Mouse (Mus musculus) effector memory CD4-positive, alpha-beta T cell, adult 7 months (primary cell): ENCODE measurements around the gene Plrg1. TPM values are rescaled to one million over a fixed set of nuclear protein-coding genes. Genes with fewer than 3 reads are reported as not detected.

Source experiments
- polyA plus RNA-seq: library from polyadenylated mRNA; unstranded; fragments of 100-300 nt; shearing (Covaris generic); gene quantifications from one replicate; pipeline ENCODE4 v1.2.1, GENCODE M21; 2017

The Plrg1 gene
- 73.5 TPM for polyA plus RNA-seq

GRCm38 (mm10) chr3:83055281-83056038 is at the start of gene Plrg1:
Gene Plrg1 (plus strand): TSS chr3:83055522.

DNA sequence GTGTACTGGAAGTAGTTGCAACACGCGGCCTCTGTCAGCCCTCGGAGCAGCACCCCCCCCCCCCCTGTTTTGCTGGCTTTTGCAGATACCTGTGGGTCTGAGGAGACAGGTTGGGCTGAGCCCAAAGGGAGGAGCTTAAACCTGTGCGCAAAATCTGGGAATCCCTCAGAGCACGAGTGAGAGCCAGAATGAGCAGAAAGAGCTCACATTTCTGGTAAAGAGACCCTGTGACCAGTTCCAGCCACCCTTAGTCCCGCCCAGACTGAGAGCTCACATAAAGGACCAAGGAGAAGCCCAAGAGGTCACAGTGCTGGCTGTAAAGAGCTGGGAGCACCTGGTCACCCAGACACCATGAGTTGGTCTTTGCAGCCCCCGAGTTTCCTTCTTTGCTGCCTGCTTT is 47.8 kb upstream of the Plrg1 start, which contains the start of gene Fgg:
Gene Fgg (plus strand): TSS at position 168 of the 400 bp plus-strand sequence.

DNA sequence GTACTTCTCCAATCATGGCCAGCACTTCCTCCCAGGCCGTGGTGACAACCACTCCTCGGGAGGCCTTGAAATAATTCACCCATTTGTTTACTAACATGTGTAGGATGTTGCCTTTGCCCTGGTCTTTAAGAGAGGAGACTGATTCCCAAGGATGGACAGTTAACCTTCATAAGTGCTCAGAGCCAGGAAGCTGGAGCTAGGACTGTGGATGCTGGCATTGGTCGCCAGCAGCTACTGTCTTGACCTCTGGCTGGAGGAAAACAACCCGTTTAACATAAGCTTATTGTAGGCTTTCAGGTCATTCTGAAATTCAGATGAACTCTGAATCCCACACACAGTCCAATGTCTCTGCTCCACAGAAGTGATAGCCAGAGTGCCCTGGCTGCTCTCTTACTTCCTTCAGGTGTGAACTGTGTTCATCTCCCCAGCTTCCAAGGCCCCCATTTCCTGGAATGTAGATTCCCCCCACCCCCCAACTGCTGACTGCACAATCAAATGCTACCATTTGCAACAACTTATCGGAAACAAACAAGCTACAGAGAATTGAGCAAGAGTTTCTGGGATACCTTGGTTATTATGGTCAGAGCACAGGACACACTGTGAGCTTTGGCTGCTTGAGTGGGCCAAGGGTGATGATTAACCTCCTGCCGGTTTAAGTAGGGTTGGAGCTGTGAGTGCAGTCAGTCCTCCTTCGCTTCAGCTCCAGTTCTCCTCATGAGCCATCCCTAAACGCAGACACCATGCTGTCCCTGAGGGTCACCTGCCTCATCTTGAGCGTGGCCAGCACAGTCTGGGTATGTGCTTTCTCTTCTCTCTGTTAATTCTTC is 29.6 kb upstream of the Plrg1 start, which contains the start of gene Fga:
Gene Fga (plus strand): TSS at position 602 of the 827 bp plus-strand sequence.

GRCm38 (mm10) chr3:83049680-83050079 is 5.6 kb upstream of the Plrg1 start, which contains the start of gene Fgb:
Gene Fgb (minus strand): TSS chr3:83049863.

Other genes starting within 250 kb of the Plrg1 start
- gene Rbm46, start 179.0 kb upstream of the Plrg1 start, polyA plus RNA-seq, result 0.43 TPM
- gene Lrat, start 151.5 kb upstream of the Plrg1 start, polyA plus RNA-seq, result not detected
- gene Fgg, start 47.8 kb upstream of the Plrg1 start, polyA plus RNA-seq, result not detected
- gene Fga, start 29.4 kb upstream of the Plrg1 start, polyA plus RNA-seq, result not detected
- gene Fgb, start 5.7 kb upstream of the Plrg1 start, polyA plus RNA-seq, result not detected
- gene Dchs2, start 72.4 kb downstream of the Plrg1 start, polyA plus RNA-seq, result 0.09 TPM